Mouse (Mus musculus): ENCODE results near the gene Gps2. TPM values are rescaled to one million over a fixed set of nuclear protein-coding genes. Genes with fewer than 3 reads are reported as not detected.
A peak's percentile ranks its signal among the peaks of the same experiment; 100 is the strongest.

The Gps2 gene
- total and polyA plus RNA-seq, 3 experiments, result 25.0 to 73.6 (median 29.4) TPM

DNA sequence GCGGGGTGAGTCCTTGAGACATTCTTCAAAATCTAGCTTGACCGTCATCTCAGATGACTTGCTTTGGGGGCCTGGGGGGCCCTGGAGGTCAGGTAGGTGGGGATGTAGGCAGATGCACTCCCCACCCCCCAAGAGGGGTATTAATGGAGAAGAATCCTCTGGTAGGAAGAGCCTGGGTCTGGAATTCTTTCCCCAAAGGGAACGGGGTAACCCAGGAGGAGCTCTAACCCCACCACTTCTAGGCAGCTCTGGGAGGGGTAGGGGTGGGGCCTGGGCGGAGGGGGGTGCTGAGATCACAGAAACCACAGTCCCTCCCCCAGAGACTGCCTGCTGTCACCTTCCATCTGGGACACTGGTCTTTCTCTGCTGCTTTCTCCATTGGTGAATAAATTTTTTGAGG, 18.4 kb upstream of the Gps2 start, which contains the start of gene Acap1:
Gene Acap1, minus strand, starts transcription at position 249 of the 400 bp plus-strand sequence.
- H3K4me3 ChIP-seq (replicated peaks in 1 of 3; ENCODE audit: low read depth in 2 of 3, low read length in 2 of 3, poor library complexity in 1 of 3), result peak within 1 kb of the TSS; percentile 53 to 65 (median 63)

DNA sequence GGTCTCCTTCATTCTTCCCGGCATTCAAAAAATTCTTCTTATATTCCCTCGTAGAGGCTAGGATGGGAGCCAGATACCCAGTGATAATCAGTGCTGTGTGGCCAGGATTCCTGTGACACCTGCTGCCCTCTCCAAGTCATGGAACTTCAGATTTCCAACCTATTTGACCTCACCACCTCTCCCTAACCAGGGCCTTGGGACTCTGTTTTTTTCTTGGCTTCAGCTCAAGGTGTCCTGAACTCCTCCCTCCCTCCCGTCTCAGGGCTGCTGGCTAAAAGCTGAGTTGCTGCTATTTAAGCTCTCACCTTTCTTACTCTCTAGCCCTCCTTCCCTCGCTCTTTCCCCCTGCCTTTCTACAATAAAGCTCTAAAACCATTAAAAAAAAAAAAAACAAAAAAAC, 13.8 kb upstream of the Gps2 start:
- DNase-seq (ENCODE audit: extremely low read depth), result no peak
- no peak overlapping the region for H3K9ac ChIP-seq (ENCODE audit: insufficient read depth, low read depth)
- peaks cover 17 to 19% of the 10 kb centered on the region in 2 experiments for H3K36me3 ChIP-seq (replicated peaks in 1 of 2; ENCODE audit: control insufficient read depth in 1 of 2, insufficient read depth in 1 of 2, low read length in 1 of 2)
- in situ Hi-C loops (cut with MboI; ENCODE audit: low pct_ligation_motif_present, low pct_unique_long_range_greater_than_20kb, low sequenced_read_pairs) (no loop called here), dilution Hi-C loops (cut with MboI; ENCODE audit: extremely low pct_ligation_motif_present, extremely low pct_unique_long_range_greater_than_20kb, low sequenced_read_pairs) (no loop called here)
- no peaks in the 10 kb centered on the region for H3K9me3 ChIP-seq (replicated peaks; ENCODE audit: low read length)
- H3K27ac ChIP-seq (ENCODE audit: insufficient read depth, low read depth), result no peak overlapping the region
- no peaks in the 10 kb centered on the region for H3K27me3 ChIP-seq (replicated peaks)
- TF ChIP-seq MYC (IDR thresholded peaks at IDR 0.05; ENCODE audit: low read depth, low read length), result no peak
- TF ChIP-seq MXI1 (IDR thresholded peaks at IDR 0.05; ENCODE audit: low read depth, low read length), result no peak
- no peak for TF ChIP-seq MAZ (IDR thresholded peaks at IDR 0.05; ENCODE audit: low read depth, low read length)
- TF ChIP-seq ZKSCAN1 (IDR thresholded peaks at IDR 0.05; ENCODE audit: borderline replicate concordance, low read depth, low read length), result no peak
- TF ChIP-seq PAX5 (IDR thresholded peaks at IDR 0.05; ENCODE audit: low read length), result no peak
- TF ChIP-seq ZNF384 (IDR thresholded peaks at IDR 0.05; ENCODE audit: low read depth, low read length), result no peak
- no peak overlapping the region for H3K4me2 ChIP-seq (ENCODE audit: insufficient read depth, low read depth, poor library complexity, severe bottlenecking)
- H3K4me1 ChIP-seq (ENCODE audit: control insufficient read depth in 1 of 2, insufficient read depth in 2 of 2), result peaks cover 10 to 36% of the 10 kb centered on the region in 2 experiments
- peaks cover 10% of the 10 kb centered on the region for H3K79me2 ChIP-seq (replicated peaks; ENCODE audit: control insufficient read depth, extremely low read depth, insufficient read depth, poor library complexity, severe bottlenecking)
- H3K4me3 ChIP-seq (replicated peaks in 1 of 3; ENCODE audit: low read depth in 2 of 3, low read length in 2 of 3, poor library complexity in 1 of 3), result no peak overlapping the region

More for the DNA sequence above, 18.4 kb upstream of the Gps2 start, which contains the start of gene Acap1:
- in situ Hi-C loops (cut with MboI; ENCODE audit: low pct_ligation_motif_present, low pct_unique_long_range_greater_than_20kb, low sequenced_read_pairs) (no loop called here), dilution Hi-C loops (cut with MboI; ENCODE audit: extremely low pct_ligation_motif_present, extremely low pct_unique_long_range_greater_than_20kb, low sequenced_read_pairs) (no loop called here)
- Histone ChIP-seq H3K4me1 (ENCODE audit: control insufficient read depth in 1 of 2, insufficient read depth in 2 of 2) (peaks cover 5 to 31% of the 10 kb centered on the region in 2 experiments; a peak in 3 of 4 replicates), H3K27ac (ENCODE audit: insufficient read depth, low read depth) (peak within 1 kb of the TSS; percentile 37), H3K27me3 (replicated peaks) (no peaks in the 10 kb centered on the region), H3K9me3 (replicated peaks; ENCODE audit: low read length) (no peaks in the 10 kb centered on the region), H3K9ac (ENCODE audit: insufficient read depth, low read depth) (peak within 1 kb of the TSS; percentile 74), H3K36me3 (replicated peaks in 1 of 2; ENCODE audit: control insufficient read depth in 1 of 2, insufficient read depth in 1 of 2, low read length in 1 of 2) (peaks cover 3 to 24% of the 10 kb centered on the region in 2 experiments), H3K79me2 (replicated peaks; ENCODE audit: control insufficient read depth, extremely low read depth, insufficient read depth, poor library complexity, severe bottlenecking) (no peaks in the 10 kb centered on the region), H3K4me2 (ENCODE audit: insufficient read depth, low read depth, poor library complexity, severe bottlenecking) (peak within 1 kb of the TSS; percentile 46)
- DNase-seq (ENCODE audit: extremely low read depth), result peak; percentile 85
- no peak for TF ChIP-seq ZC3H11A (IDR thresholded peaks at IDR 0.05; ENCODE audit: low read depth, low read length)
- peak; percentile 24; the same call in 1 of the 2 replicates for TF ChIP-seq SIN3A (IDR thresholded peaks at IDR 0.05; ENCODE audit: low read length)
- TF ChIP-seq MAZ (IDR thresholded peaks at IDR 0.05; ENCODE audit: low read depth, low read length), result peak; percentile 81
- TF ChIP-seq PAX5 (IDR thresholded peaks at IDR 0.05; ENCODE audit: low read length), result no peak
- TF ChIP-seq ZMIZ1 (IDR thresholded peaks at IDR 0.05; ENCODE audit: low read depth, low read length), result 0 out of 2 replicates have a peak, but pooled peaks have one; percentile 56
- TF ChIP-seq TBP (conservative IDR thresholded peaks at IDR 0.05; ENCODE audit: low read depth, low read length), result 0 out of 2 replicates have a peak, but pooled peaks have one; percentile 32
- no peak for TF ChIP-seq ETS1 (conservative IDR thresholded peaks at IDR 0.05; ENCODE audit: low read depth, low read length)
- no peak for TF ChIP-seq MAX (IDR thresholded peaks at IDR 0.05; ENCODE audit: low read length)
- TF ChIP-seq POLR2A (IDR thresholded peaks at IDR 0.05; ENCODE audit: low read depth, low read length), result no peak
